Mouse (Mus musculus): Measurements from ENCODE around the gene Fbxw9. TPM values are rescaled to one million over a fixed set of nuclear protein-coding genes. Genes with fewer than 3 reads are reported as not detected.

Fbxw9 gene
- polyA plus RNA-seq, 1 experiment from 2014 or later, result 43.6 TPM

- no peak for ATAC-seq (ENCODE audit: low FRiP score)
- H3K36me3 ChIP-seq, result peaks cover 34% of the 10 kb centered on the region
- H3K9me3 ChIP-seq (replicated peaks), result no peaks in the 10 kb centered on the region
- no peak overlapping the region for H3K4me3 ChIP-seq
- no peak overlapping the region for H3K27ac ChIP-seq
- H3K9ac ChIP-seq, result no peak overlapping the region
- H3K4me2 ChIP-seq (replicated peaks), result no peak overlapping the region
- 92% methylated on average over 13 of the region's 13 CpGs for WGBS
- no peaks in the 10 kb centered on the region for H3K4me1 ChIP-seq
- no peaks in the 10 kb centered on the region for H3K27me3 ChIP-seq
These were observed 35.2 kb downstream of the Fbxw9 start for GRCm38 (mm10) chr8:85095051-85095450.

GRCm38 (mm10) chr8:85095566-85095965 is 35.7 kb downstream of the Fbxw9 start:
- Histone ChIP-seq H3K4me1 (no peaks in the 10 kb centered on the region), H3K9me3 (replicated peaks) (no peaks in the 10 kb centered on the region), H3K9ac (no peak overlapping the region), H3K27ac (no peak overlapping the region), H3K36me3 (peaks cover 34% of the 10 kb centered on the region), H3K4me3 (no peak overlapping the region), H3K27me3 (no peaks in the 10 kb centered on the region), H3K4me2 (replicated peaks) (no peak overlapping the region)
- no peak for ATAC-seq (ENCODE audit: low FRiP score)
- 93% methylated on average over 7 of the region's 7 CpGs for WGBS

DNA sequence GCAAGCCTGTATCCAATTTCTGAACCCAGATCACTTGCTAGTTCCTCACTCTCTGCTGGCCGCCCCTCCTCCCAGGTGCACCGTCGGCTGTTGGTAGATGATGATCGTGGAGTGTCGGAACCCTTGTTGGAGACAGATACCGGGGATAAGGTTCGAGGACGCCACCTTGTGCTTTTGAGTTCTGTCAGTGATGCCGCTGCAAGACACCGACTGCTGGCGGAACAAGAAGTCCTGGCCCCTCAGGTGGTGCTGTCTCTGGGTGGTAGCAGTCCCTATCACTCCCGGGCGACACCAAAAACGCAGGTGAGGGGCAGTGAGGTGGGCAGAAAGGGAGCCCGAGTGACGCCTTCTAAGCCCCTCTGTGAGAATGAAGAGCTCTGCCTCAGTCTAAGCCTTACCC is 36.3 kb downstream of the Fbxw9 start:
- no peaks in the 10 kb centered on the region for H3K4me1 ChIP-seq
- H3K9me3 ChIP-seq (replicated peaks), result no peaks in the 10 kb centered on the region
- peaks cover 34% of the 10 kb centered on the region for H3K36me3 ChIP-seq
- 94% methylated on average over 16 of the region's 16 CpGs for WGBS
- H3K9ac ChIP-seq, result no peak overlapping the region
- no peak overlapping the region for H3K4me3 ChIP-seq
- H3K27me3 ChIP-seq, result no peaks in the 10 kb centered on the region
- ATAC-seq (ENCODE audit: low FRiP score), result no peak
- H3K4me2 ChIP-seq (replicated peaks), result no peak overlapping the region
- no peak overlapping the region for H3K27ac ChIP-seq

- WGBS, result 88% methylated on average over 4 of the region's 4 CpGs
- no peak overlapping the region for H3K4me3 ChIP-seq
- H3K9me3 ChIP-seq (replicated peaks), result no peaks in the 10 kb centered on the region
- H3K4me1 ChIP-seq, result no peaks in the 10 kb centered on the region
- H3K9ac ChIP-seq, result no peak overlapping the region
- no peak overlapping the region for H3K27ac ChIP-seq
- peaks cover 34% of the 10 kb centered on the region for H3K36me3 ChIP-seq
- no peaks in the 10 kb centered on the region for H3K27me3 ChIP-seq
- no peak overlapping the region for H3K4me2 ChIP-seq (replicated peaks)
- ATAC-seq (ENCODE audit: low FRiP score), result no peak
These were observed 37.0 kb downstream of the Fbxw9 start for GRCm38 (mm10) chr8:85096850-85097249.

DNA sequence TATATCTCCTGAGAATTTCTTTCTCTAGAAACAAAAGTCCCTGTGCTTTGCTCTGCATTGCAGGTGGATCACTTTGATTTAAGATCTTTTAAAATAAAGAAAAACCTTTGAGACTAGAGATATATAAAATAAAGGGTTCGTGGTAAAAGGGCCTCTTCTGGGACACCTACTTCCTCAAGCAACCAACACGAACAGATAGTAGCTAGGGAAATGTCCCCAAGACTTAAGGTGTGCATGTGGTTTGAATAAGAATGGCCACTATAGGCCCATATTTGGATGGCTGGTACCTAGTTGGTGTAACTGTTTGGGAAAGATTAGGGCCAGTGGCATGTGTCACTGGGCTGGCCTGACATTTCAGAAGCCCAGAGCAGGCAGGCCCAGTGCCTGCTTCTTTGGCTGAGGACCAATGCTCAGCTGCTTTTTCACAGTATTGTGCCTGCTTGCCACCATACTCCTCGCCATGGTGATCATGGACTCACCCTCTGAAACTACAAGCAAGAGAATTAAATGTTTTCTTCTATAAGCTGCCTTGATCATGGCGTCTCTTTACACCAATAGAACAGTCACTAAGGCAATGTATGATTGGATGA is 40.3 kb downstream of the Fbxw9 start:
- Histone ChIP-seq H3K9me3 (replicated peaks) (no peaks in the 10 kb centered on the region), H3K27ac (no peak overlapping the region), H3K4me2 (replicated peaks) (no peak overlapping the region), H3K4me3 (no peak overlapping the region), H3K9ac (no peak overlapping the region), H3K27me3 (no peaks in the 10 kb centered on the region), H3K36me3 (peaks cover 34% of the 10 kb centered on the region), H3K4me1 (no peaks in the 10 kb centered on the region)
- 86% methylated on average over 4 of the region's 4 CpGs for WGBS
- ATAC-seq (ENCODE audit: low FRiP score), result no peak

DNA sequence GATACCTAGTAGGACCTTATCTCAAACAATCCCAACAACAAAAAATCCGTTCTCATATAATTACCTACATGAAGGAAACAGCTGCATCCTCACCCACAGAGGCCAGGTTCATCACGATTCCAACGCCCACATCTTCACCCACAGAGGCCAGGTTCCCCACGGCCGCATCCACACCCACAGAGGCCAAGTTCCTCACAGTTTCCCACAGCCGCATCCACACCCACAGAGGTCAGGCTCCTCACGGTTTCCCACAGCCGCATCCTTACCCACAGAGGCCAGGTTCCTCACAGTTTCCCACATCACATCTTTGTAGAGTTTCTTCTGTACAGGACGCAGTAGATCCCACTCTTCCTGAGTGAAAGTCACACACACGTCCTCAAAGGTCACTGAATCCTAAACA is 53.4 kb downstream of the Fbxw9 start:
- no peak overlapping the region for H3K4me2 ChIP-seq (replicated peaks)
- no peaks in the 10 kb centered on the region for H3K9me3 ChIP-seq (replicated peaks)
- ATAC-seq (ENCODE audit: low FRiP score), result no peak
- no peaks in the 10 kb centered on the region for H3K4me1 ChIP-seq
- H3K9ac ChIP-seq, result no peak overlapping the region
- no peak overlapping the region for H3K4me3 ChIP-seq
- no peaks in the 10 kb centered on the region for H3K27me3 ChIP-seq
- 95% methylated on average over 10 of the region's 10 CpGs for WGBS
- H3K27ac ChIP-seq, result no peak overlapping the region
- peaks cover 28% of the 10 kb centered on the region for H3K36me3 ChIP-seq

GRCm38 (mm10) chr8:85115501-85115900 is 55.6 kb downstream of the Fbxw9 start:
- Histone ChIP-seq H3K4me3 (no peak overlapping the region), H3K4me2 (replicated peaks) (no peak overlapping the region), H3K36me3 (peaks cover 13% of the 10 kb centered on the region), H3K9me3 (replicated peaks) (no peaks in the 10 kb centered on the region), H3K4me1 (no peaks in the 10 kb centered on the region; the same call in 1 of the 2 replicates), H3K27me3 (no peaks in the 10 kb centered on the region), H3K27ac (no peak overlapping the region), H3K9ac (no peak overlapping the region)
- no peak for ATAC-seq (ENCODE audit: low FRiP score)
- WGBS, result 72% methylated on average over 4 of the region's 4 CpGs

Small RNAs within 50 kb of the gene (microRNA-seq; reads per million reads assigned to microRNA genes)
- gene Gm23388 (4.6 reads per million, percentile 11 among the genes with 10 or more reads in this experiment), gene Mir7070 (1.9 reads per million)

Other genes with a start within 250 kb of the Fbxw9 start
- 6.6 and 7.1 TPM in 2 replicates for gene Dand5, start 237.2 kb upstream of the Fbxw9 start, polyA plus RNA-seq (2016; fragmentation: Nextera tagmentation; extraction: Ambion mirVana)
- gene Gadd45gip1, start 228.5 kb upstream of the Fbxw9 start, polyA plus RNA-seq (2016; fragmentation: Nextera tagmentation; extraction: Ambion mirVana), result 35.7 and 38.6 TPM in 2 replicates
- gene Rad23a, start 219.4 kb upstream of the Fbxw9 start, polyA plus RNA-seq (2016; fragmentation: Nextera tagmentation; extraction: Ambion mirVana), result 88.8 and 101 TPM in 2 replicates
- 792 and 820 TPM in 2 replicates for gene Calr, start 213.1 kb upstream of the Fbxw9 start, polyA plus RNA-seq (2016; fragmentation: Nextera tagmentation; extraction: Ambion mirVana)
- 92.2 and 98.9 TPM in 2 replicates for gene Farsa, start 203.1 kb upstream of the Fbxw9 start, polyA plus RNA-seq (2016; fragmentation: Nextera tagmentation; extraction: Ambion mirVana)
- gene Syce2, start 187.9 kb upstream of the Fbxw9 start, polyA plus RNA-seq (2016; fragmentation: Nextera tagmentation; extraction: Ambion mirVana), result 37.2 TPM in 2 replicates
- 32.8 and 35.0 TPM in 2 replicates for gene Gcdh, start 166.1 kb upstream of the Fbxw9 start, polyA plus RNA-seq (2016; fragmentation: Nextera tagmentation; extraction: Ambion mirVana)
- 3.7 and 4.2 TPM in 2 replicates for gene Klf1, start 158.1 kb upstream of the Fbxw9 start, polyA plus RNA-seq (2016; fragmentation: Nextera tagmentation; extraction: Ambion mirVana)
- 7.6 and 8.6 TPM in 2 replicates for gene Dnase2a, start 151.5 kb upstream of the Fbxw9 start, polyA plus RNA-seq (2016; fragmentation: Nextera tagmentation; extraction: Ambion mirVana)
- 36.8 and 37.9 TPM in 2 replicates for gene Mast1, start 122.7 kb upstream of the Fbxw9 start, polyA plus RNA-seq (2016; fragmentation: Nextera tagmentation; extraction: Ambion mirVana)
- gene Rtbdn, start 113.1 kb upstream of the Fbxw9 start, polyA plus RNA-seq (2016; fragmentation: Nextera tagmentation; extraction: Ambion mirVana), result 1.5 and 1.6 TPM in 2 replicates
- gene Gm49661, start 90.6 kb upstream of the Fbxw9 start, polyA plus RNA-seq (2016; fragmentation: Nextera tagmentation; extraction: Ambion mirVana), result not detected in 2 replicates
- gene Prdx2, start 90.5 kb upstream of the Fbxw9 start, polyA plus RNA-seq (2016; fragmentation: Nextera tagmentation; extraction: Ambion mirVana), result 1,088 and 1,187 TPM in 2 replicates
- gene Rnaseh2a, start 90.3 kb upstream of the Fbxw9 start, polyA plus RNA-seq (2016; fragmentation: Nextera tagmentation; extraction: Ambion mirVana), result 77.4 and 77.9 TPM in 2 replicates
- 6.0 and 7.5 TPM in 2 replicates for gene Junb, start 81.3 kb upstream of the Fbxw9 start, polyA plus RNA-seq (2016; fragmentation: Nextera tagmentation; extraction: Ambion mirVana)
- gene Hook2, start 69.5 kb upstream of the Fbxw9 start, polyA plus RNA-seq (2016; fragmentation: Nextera tagmentation; extraction: Ambion mirVana), result 16.3 and 18.7 TPM in 2 replicates
- not detected in 2 replicates for gene Best2, start 45.5 kb upstream of the Fbxw9 start, polyA plus RNA-seq (2016; fragmentation: Nextera tagmentation; extraction: Ambion mirVana)
- gene Asna1, start 34.8 kb upstream of the Fbxw9 start, polyA plus RNA-seq (2016; fragmentation: Nextera tagmentation; extraction: Ambion mirVana), result 127 and 128 TPM in 2 replicates
- gene Trir, start 33.2 kb upstream of the Fbxw9 start, polyA plus RNA-seq (2016; fragmentation: Nextera tagmentation; extraction: Ambion mirVana), result 162 and 174 TPM in 2 replicates
- gene Tnpo2, start 23.1 kb upstream of the Fbxw9 start, polyA plus RNA-seq (2016; fragmentation: Nextera tagmentation; extraction: Ambion mirVana), result 41.3 and 41.9 TPM in 2 replicates
- 0.85 and 1.2 TPM in 2 replicates for gene Gm5741, start 7.9 kb downstream of the Fbxw9 start, polyA plus RNA-seq (2016; fragmentation: Nextera tagmentation; extraction: Ambion mirVana)
- 69.2 and 76.9 TPM in 2 replicates for gene Dhps, start 11.7 kb downstream of the Fbxw9 start, polyA plus RNA-seq (2016; fragmentation: Nextera tagmentation; extraction: Ambion mirVana)
- gene Wdr83os, start 20.7 kb downstream of the Fbxw9 start, polyA plus RNA-seq (2016; fragmentation: Nextera tagmentation; extraction: Ambion mirVana), result 93.6 and 108 TPM in 2 replicates
- gene Wdr83, start 21.3 kb downstream of the Fbxw9 start, polyA plus RNA-seq (2016; fragmentation: Nextera tagmentation; extraction: Ambion mirVana), result 46.0 and 48.4 TPM in 2 replicates
- 19.7 and 22.4 TPM in 2 replicates for gene Man2b1, start 23.2 kb downstream of the Fbxw9 start, polyA plus RNA-seq (2016; fragmentation: Nextera tagmentation; extraction: Ambion mirVana)
- gene Zfp791, start 63.0 kb downstream of the Fbxw9 start, polyA plus RNA-seq (2016; fragmentation: Nextera tagmentation; extraction: Ambion mirVana), result 1.7 and 2.7 TPM in 2 replicates
- 0.09 TPM in 1 of 2 replicates, not detected in the other for gene Cks1brt, start 91.9 kb downstream of the Fbxw9 start, polyA plus RNA-seq (2016; fragmentation: Nextera tagmentation; extraction: Ambion mirVana)
- not detected in 2 replicates for gene Olfr371, start 165.9 kb downstream of the Fbxw9 start, polyA plus RNA-seq (2016; fragmentation: Nextera tagmentation; extraction: Ambion mirVana)
- 82.1 and 86.0 TPM in 2 replicates for gene Orc6, start 239.6 kb downstream of the Fbxw9 start, polyA plus RNA-seq (2016; fragmentation: Nextera tagmentation; extraction: Ambion mirVana)
- gene Vps35, start 239.7 kb downstream of the Fbxw9 start, polyA plus RNA-seq (2016; fragmentation: Nextera tagmentation; extraction: Ambion mirVana), result 168 and 179 TPM in 2 replicates

All from hindbrain, embryonic 12.5 days (tissue).